8 mouse cellular contexts compared by ENCODE assay signal in genomic region chr14:121378243-121379115, GRCm38 (mm10). TPM values are rescaled to one million over a fixed set of nuclear protein-coding genes. Genes with fewer than 3 reads are reported as not detected.
DNase-seq lines count a peak whose midpoint lies in the region; ATAC-seq and TF ChIP-seq lines count a peak whose summit lies in the region.

No protein-coding gene starts in this region.

- peaks cover 54% of the 10 kb centered on the region for H3K79me2 ChIP-seq in CH12.LX (replicated peaks; ENCODE audit: control insufficient read depth, extremely low read depth, insufficient read depth, poor library complexity, severe bottlenecking)

- no peak for TF ChIP-seq EP300 in CH12.LX (IDR thresholded peaks at IDR 0.05; ENCODE audit: low read length)

- peak; percentile 54 for DNase-seq in CH12.LX (ENCODE audit: extremely low read depth)
- peak; percentile 83 for DNase-seq in adrenal gland, adult 2 months
- peak; percentile 72 for DNase-seq in lung, postnatal 14 days
- peak; percentile 64 for DNase-seq in ovary, postnatal 36 days (ENCODE audit: low spot score)
- peak; percentile 22 for DNase-seq in urinary bladder, postnatal 10 days (ENCODE audit: low spot score)

- H3K9me3 ChIP-seq in CH12.LX (replicated peaks; ENCODE audit: low read length) = no peaks in the 10 kb centered on the region
- no peaks in the 10 kb centered on the region for H3K9me3 ChIP-seq in embryonic facial prominence, embryonic 12.5 days
- no peaks in the 10 kb centered on the region for H3K9me3 ChIP-seq in heart, embryonic 13.5 days
- H3K9me3 ChIP-seq in kidney, embryonic 15.5 days (replicated peaks) = no peaks in the 10 kb centered on the region

- peak overlapping the region; percentile 87 to 99 (median 90) for H3K4me3 ChIP-seq in CH12.LX (replicated peaks in 1 of 3; ENCODE audit: low read depth in 2 of 3, low read length in 2 of 3, poor library complexity in 1 of 3)
- H3K4me3 ChIP-seq in embryonic facial prominence, embryonic 12.5 days = peak overlapping the region; percentile 98
- H3K4me3 ChIP-seq in heart, embryonic 13.5 days = peak overlapping the region; percentile 99
- peak overlapping the region; percentile 80 for H3K4me3 ChIP-seq in kidney, embryonic 15.5 days (replicated peaks)

- no peaks in the 10 kb centered on the region for H3K27me3 ChIP-seq in CH12.LX (replicated peaks)
- no peaks in the 10 kb centered on the region for H3K27me3 ChIP-seq in embryonic facial prominence, embryonic 12.5 days
- H3K27me3 ChIP-seq in heart, embryonic 13.5 days (replicated peaks) = no peaks in the 10 kb centered on the region
- no peaks in the 10 kb centered on the region for H3K27me3 ChIP-seq in kidney, embryonic 15.5 days

- dilution Hi-C loops in CH12.LX (cut with MboI; ENCODE audit: extremely low pct_ligation_motif_present, extremely low pct_unique_long_range_greater_than_20kb, low sequenced_read_pairs) = no loop called here

- in situ Hi-C loops in CH12.LX (cut with MboI; ENCODE audit: low pct_ligation_motif_present, low pct_unique_long_range_greater_than_20kb, low sequenced_read_pairs) = no loop called here

- H3K27ac ChIP-seq in CH12.LX (ENCODE audit: insufficient read depth, low read depth) = peak overlapping the region; percentile 42
- peak overlapping the region; percentile 93 for H3K27ac ChIP-seq in embryonic facial prominence, embryonic 12.5 days
- H3K27ac ChIP-seq in heart, embryonic 13.5 days (replicated peaks) = peak overlapping the region; percentile 96
- H3K27ac ChIP-seq in kidney, embryonic 15.5 days = peak overlapping the region; percentile 96

- no peak for TF ChIP-seq RAD21 in CH12.LX (IDR thresholded peaks at IDR 0.05; ENCODE audit: low read depth, low read length)

- peak overlapping the region; percentile 95 for H3K9ac ChIP-seq in CH12.LX (ENCODE audit: insufficient read depth, low read depth)
- peak overlapping the region; percentile 96 for H3K9ac ChIP-seq in embryonic facial prominence, embryonic 12.5 days
- H3K9ac ChIP-seq in heart, embryonic 13.5 days = peak overlapping the region; percentile 99
- H3K9ac ChIP-seq in kidney, embryonic 15.5 days = peak overlapping the region; percentile 95

- H3K4me2 ChIP-seq in CH12.LX (ENCODE audit: insufficient read depth, low read depth, poor library complexity, severe bottlenecking) = peak overlapping the region; percentile 91
- peak overlapping the region; percentile 75 for H3K4me2 ChIP-seq in embryonic facial prominence, embryonic 12.5 days (replicated peaks)
- H3K4me2 ChIP-seq in heart, embryonic 13.5 days = peak overlapping the region; percentile 84
- H3K4me2 ChIP-seq in kidney, embryonic 15.5 days = peak overlapping the region; percentile 81

- peaks cover 0 to 28% of the 10 kb centered on the region in 2 experiments for H3K36me3 ChIP-seq in CH12.LX (replicated peaks in 1 of 2; ENCODE audit: control insufficient read depth in 1 of 2, insufficient read depth in 1 of 2, low read length in 1 of 2)
- H3K36me3 ChIP-seq in embryonic facial prominence, embryonic 12.5 days = no peaks in the 10 kb centered on the region
- H3K36me3 ChIP-seq in heart, embryonic 13.5 days = peaks cover 6% of the 10 kb centered on the region; the same call in 1 of the 2 replicates
- peaks cover 7% of the 10 kb centered on the region; the same call in 1 of the 2 replicates for H3K36me3 ChIP-seq in kidney, embryonic 15.5 days

- ATAC-seq in embryonic facial prominence, embryonic 12.5 days (ENCODE audit: insufficient number of reproducible peaks, insufficient read depth, low FRiP score, low TSS enrichment) = peak; percentile 75
- peak; percentile 64 for ATAC-seq in heart, embryonic 13.5 days (ENCODE audit: extremely low read depth, insufficient number of reproducible peaks, low FRiP score, low TSS enrichment)
- peak; percentile 87 for ATAC-seq in kidney, embryonic 15.5 days (replicated peaks; ENCODE audit: low FRiP score)

- WGBS in embryonic facial prominence, embryonic 12.5 days = under 1% methylated on average over 78 of the region's 83 CpGs
- 0% methylated on average over 83 of the region's 83 CpGs for WGBS in heart, embryonic 13.5 days
- under 1% methylated on average over 69 of the region's 83 CpGs for WGBS in kidney, embryonic 15.5 days

- TF ChIP-seq CTCF in CH12.LX (conservative IDR thresholded peaks at IDR 0.05 in 1 of 2, IDR thresholded peaks at IDR 0.05 in 1 of 2; ENCODE audit: low read depth in 2 of 2, low read length in 2 of 2) = no peak

- TF ChIP-seq POLR2A in CH12.LX (IDR thresholded peaks at IDR 0.05; ENCODE audit: low read depth, low read length) = no peak

- H3K4me1 ChIP-seq in CH12.LX (ENCODE audit: control insufficient read depth in 1 of 2, insufficient read depth in 2 of 2) = peaks cover 14 to 47% of the 10 kb centered on the region in 2 experiments
- H3K4me1 ChIP-seq in embryonic facial prominence, embryonic 12.5 days = peaks cover 37% of the 10 kb centered on the region
- H3K4me1 ChIP-seq in heart, embryonic 13.5 days = peaks cover 56% of the 10 kb centered on the region
- peaks cover 49% of the 10 kb centered on the region for H3K4me1 ChIP-seq in kidney, embryonic 15.5 days

TF ChIP-seq in CH12.LX, 34 proteins besides CTCF, POLR2A, EP300 and RAD21:
- TF ChIP-seq UBTF (IDR thresholded peaks at IDR 0.05; ENCODE audit: low read depth, low read length) = peak; percentile 59; the same call in 1 of the 2 replicates
- peak; percentile 65 for TF ChIP-seq ELF1 (IDR thresholded peaks at IDR 0.05; ENCODE audit: low read depth, low read length)
- TF ChIP-seq NELFE (IDR thresholded peaks at IDR 0.05; ENCODE audit: low read depth, low read length) = 0 out of 2 replicates have a peak, but pooled peaks have one; percentile 4
- peak; percentile 25; the same call in 1 of the 2 replicates for TF ChIP-seq TCF12 (IDR thresholded peaks at IDR 0.05; ENCODE audit: low read depth, low read length)
- peak; percentile 59 for TF ChIP-seq MXI1 (IDR thresholded peaks at IDR 0.05; ENCODE audit: low read depth, low read length)
- peak; percentile 49; the same call in 1 of the 2 replicates for TF ChIP-seq SIN3A (IDR thresholded peaks at IDR 0.05; ENCODE audit: low read length)
- no peak for TF ChIP-seq HCFC1 (IDR thresholded peaks at IDR 0.05; ENCODE audit: low read depth, low read length)
- no peak for TF ChIP-seq CHD1 (IDR thresholded peaks at IDR 0.05; ENCODE audit: low read depth, low read length)

RNA-seq across cellular contexts. Expression of gene Stk24, which starts 1.3 kb away (rescaled TPM):
- total RNA-seq in CH12.LX (2012; rRNA removed) = 52.7 and 61.1 TPM in 2 replicates
- total RNA-seq in CH12.LX (2014; rRNA removed) = 35.5 and 43.3 TPM in 2 replicates
- 88.7 and 96.7 TPM in 2 replicates for polyA plus RNA-seq in CH12.LX (2012; ENCODE audit: insufficient read length, low read depth)
- total RNA-seq in adrenal gland, adult 2 months (2021) = 100 to 1,000 TPM in 1 of 2 experiments, 10 to 100 TPM in 1; 94.2 to 129 TPM
- polyA plus RNA-seq in adrenal gland, adult 2 months (2012; rRNA removed) = 23.8 and 34.2 TPM in 2 replicates
- 48.1 and 51.7 TPM in 2 replicates for polyA plus RNA-seq in embryonic facial prominence, embryonic 12.5 days (2016; fragmentation: Nextera tagmentation; extraction: Ambion mirVana)
- polyA plus RNA-seq in heart, embryonic 13.5 days (2015; fragmentation: Nextera tagmentation; extraction: Ambion mirVana) = 29.7 and 30.8 TPM in 2 replicates
- 37.9 and 39.3 TPM in 2 replicates for polyA plus RNA-seq in kidney, embryonic 15.5 days (2015; fragmentation: Nextera tagmentation; extraction: Ambion mirVana)

Comparison
In these comparisons a context has a peak if more than half of its experiments do, and no peak if none do; other contexts are left out.
1. Peak in every context shown above with its lines: DNase-seq, ATAC-seq, H3K4me3 ChIP-seq and H3K27ac ChIP-seq.
2. DNase-seq: peak in every context shown above with its lines; median percentile 83 in adrenal gland, adult 2 months; 72 in lung, postnatal 14 days; 64 in ovary, postnatal 36 days; 54 in CH12.LX; 22 in urinary bladder, postnatal 10 days.
3. H3K27ac ChIP-seq: peak in every context shown above with its lines; median percentile 96 in heart, embryonic 13.5 days; 96 in kidney, embryonic 15.5 days; 93 in embryonic facial prominence, embryonic 12.5 days; 42 in CH12.LX.